Mouse (Mus musculus) splenic B cell, adult 2 months (primary cell): Measurements from ENCODE around the gene Trpm4.

Experiments used
- DNase-seq: peaks from one replicate; pipeline ENCODE4 v3.0.0-alpha.2; 2011; ENCODE audit warnings: low read depth, low spot score
- H3K27me3 ChIP-seq: 2 replicates; pipeline ENCODE4 v1.6.1; 2012; ENCODE audit warnings: mild to moderate bottlenecking, low read length, moderate library complexity, mixed read lengths; ENCODE audit not compliant: control insufficient read depth, poor library complexity, insufficient read depth, severe bottlenecking
- H3K36me3 ChIP-seq: 2 replicates; pipeline ENCODE4 v1.6.1; 2012; ENCODE audit warnings: mild to moderate bottlenecking, low read length, moderate library complexity, mixed read lengths; ENCODE audit not compliant: control insufficient read depth, poor library complexity, insufficient read depth, severe bottlenecking

Gene Trpm4

GRCm38 (mm10) chr7:45333431-45333982, at the start of gene Trpm4:
Gene Trpm4 (minus strand): TSS chr7:45333780.
- H3K36me3 ChIP-seq: no peaks in the 10 kb centered on the region
- peak; percentile 85 for DNase-seq
- H3K27me3 ChIP-seq: no peaks in the 10 kb centered on the region

DNA sequence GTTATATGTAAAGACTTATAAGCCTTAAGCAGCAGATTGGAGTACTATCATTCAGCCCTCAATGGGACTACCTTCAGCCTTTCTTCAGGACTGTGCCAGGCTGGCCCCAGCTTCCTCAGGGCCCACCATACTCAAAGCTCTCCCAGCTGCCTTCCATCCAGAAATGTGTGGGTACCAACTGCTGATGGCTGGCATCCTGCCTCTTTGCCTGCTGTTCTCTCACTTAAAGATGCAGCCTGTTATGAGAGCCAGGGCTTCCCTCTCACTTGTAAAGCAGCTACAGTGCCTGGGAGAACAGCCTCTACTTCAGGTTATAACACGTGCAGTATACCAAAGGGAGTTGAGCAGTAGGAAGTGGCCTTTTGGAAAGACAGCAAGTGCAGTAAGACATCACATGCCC, 42.5 kb upstream of the Trpm4 start:
- peaks cover 25% of the 10 kb centered on the region for H3K36me3 ChIP-seq
- no peak for DNase-seq
- no peaks in the 10 kb centered on the region for H3K27me3 ChIP-seq

DNA sequence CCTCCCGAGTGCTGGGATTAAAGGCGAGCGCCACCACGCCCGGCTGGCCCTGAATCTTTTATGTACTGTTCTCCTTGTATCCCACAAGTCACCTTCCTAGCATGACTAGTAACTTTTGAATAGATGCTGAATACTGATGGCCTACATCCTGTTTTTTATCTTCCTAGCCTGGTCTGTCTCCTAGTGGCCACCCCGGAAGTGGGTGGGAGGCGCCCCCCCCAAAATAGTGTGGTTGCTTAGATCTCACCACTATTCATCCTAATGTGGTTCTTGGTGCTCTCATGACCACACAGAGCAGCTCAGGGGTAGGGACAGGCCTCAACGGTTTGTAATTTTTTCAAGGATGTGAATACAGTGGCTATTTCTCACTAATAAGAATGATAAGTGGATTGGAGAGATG, 41.0 kb upstream of the Trpm4 start:
- no peaks in the 10 kb centered on the region for H3K27me3 ChIP-seq
- peaks cover 16% of the 10 kb centered on the region for H3K36me3 ChIP-seq
- no peak for DNase-seq

DNA sequence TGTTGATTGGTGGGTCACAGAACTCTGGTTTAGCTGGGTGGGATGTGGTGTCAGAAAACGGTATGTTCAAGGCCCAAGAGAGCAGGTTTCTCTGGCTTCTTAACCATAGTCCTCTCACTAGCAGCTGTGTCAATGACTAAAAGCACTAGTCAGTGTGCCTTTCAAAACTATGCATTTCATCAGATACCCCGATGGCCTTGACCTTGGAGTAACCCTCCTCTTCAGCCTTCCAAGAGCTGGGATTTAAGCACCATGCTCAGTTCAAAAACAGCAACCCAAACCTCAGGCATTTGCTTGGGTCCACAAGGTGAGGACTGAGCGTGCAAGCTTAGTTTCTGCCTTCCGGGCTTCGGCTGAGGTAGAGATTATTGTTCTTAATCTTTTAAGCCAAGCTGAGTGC, 38.8 kb upstream of the Trpm4 start:
- Histone ChIP-seq H3K27me3 (no peaks in the 10 kb centered on the region), H3K36me3 (peaks cover 13% of the 10 kb centered on the region)
- no peak for DNase-seq

GRCm38 (mm10) chr7:45370475-45371311, 37.1 kb upstream of the Trpm4 start, which contains the start of gene Lin7b:
Gene Lin7b (minus strand): TSS chr7:45370583.
- Histone ChIP-seq H3K27me3 (no peaks in the 10 kb centered on the region), H3K36me3 (peaks cover 2% of the 10 kb centered on the region; the same call in 1 of the 2 replicates)
- DNase-seq: peak; percentile 93

GRCm38 (mm10) chr7:45369836-45370474, 36.4 kb upstream of the Trpm4 start:
- no peaks in the 10 kb centered on the region for H3K27me3 ChIP-seq
- no peak for DNase-seq
- H3K36me3 ChIP-seq: no peaks in the 10 kb centered on the region

DNA sequence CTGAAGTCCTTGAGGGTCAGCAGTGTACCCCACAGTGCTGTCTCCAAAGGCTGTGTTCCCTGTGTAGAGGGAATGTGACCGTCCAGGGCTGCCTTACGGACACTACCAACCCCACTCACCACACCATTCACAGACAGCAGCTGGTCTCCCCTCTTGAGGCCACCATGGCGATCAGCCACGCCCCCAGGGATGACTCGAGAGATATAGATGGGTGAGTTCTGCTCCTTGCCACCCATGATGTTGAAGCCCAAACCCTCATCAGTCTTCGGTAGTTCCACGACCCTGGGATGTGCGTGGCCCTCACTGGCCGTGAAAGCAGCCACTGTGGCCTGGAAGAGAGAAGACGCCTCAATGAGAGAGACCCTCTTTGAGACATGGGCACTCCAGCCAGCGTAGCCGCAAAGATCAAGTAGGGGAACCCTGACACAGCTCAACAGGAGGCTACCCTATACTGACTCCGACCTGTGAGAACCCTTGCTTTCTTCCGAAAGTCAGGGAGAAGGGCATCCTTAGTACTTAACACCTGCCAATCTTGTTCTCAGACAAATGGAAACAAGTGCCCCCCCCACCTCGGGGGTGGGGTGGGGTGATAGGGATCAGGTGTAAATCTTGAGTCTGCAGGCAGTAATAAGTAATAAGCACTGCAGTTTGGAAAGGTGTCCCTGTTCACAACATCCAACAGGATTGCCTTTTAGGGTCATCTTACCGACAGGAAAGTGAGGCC, 35.6 kb upstream of the Trpm4 start:
- Histone ChIP-seq H3K36me3 (no peaks in the 10 kb centered on the region), H3K27me3 (no peaks in the 10 kb centered on the region)
- DNase-seq: no peak

DNA sequence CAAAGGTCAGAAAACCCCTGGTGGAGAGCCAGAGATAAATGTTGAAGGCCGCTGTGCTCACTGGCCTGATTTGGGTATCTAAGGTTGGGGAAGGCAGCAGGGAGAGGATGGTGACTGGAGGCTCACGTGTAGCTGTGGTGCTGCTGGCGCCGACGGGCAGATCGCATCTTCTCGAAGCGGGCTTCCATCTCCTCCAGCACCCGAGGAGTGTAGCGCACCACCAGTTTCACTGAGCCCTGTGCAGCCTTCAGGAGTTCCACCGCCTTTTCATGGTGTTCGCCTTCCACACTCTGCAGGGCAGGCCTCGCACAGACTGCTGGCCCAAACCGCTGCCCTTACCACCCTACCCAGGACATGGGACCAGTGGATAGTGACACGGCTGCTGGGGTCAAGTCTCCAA, 34.6 kb upstream of the Trpm4 start:
- DNase-seq: no peak
- no peaks in the 10 kb centered on the region for H3K36me3 ChIP-seq

DNA sequence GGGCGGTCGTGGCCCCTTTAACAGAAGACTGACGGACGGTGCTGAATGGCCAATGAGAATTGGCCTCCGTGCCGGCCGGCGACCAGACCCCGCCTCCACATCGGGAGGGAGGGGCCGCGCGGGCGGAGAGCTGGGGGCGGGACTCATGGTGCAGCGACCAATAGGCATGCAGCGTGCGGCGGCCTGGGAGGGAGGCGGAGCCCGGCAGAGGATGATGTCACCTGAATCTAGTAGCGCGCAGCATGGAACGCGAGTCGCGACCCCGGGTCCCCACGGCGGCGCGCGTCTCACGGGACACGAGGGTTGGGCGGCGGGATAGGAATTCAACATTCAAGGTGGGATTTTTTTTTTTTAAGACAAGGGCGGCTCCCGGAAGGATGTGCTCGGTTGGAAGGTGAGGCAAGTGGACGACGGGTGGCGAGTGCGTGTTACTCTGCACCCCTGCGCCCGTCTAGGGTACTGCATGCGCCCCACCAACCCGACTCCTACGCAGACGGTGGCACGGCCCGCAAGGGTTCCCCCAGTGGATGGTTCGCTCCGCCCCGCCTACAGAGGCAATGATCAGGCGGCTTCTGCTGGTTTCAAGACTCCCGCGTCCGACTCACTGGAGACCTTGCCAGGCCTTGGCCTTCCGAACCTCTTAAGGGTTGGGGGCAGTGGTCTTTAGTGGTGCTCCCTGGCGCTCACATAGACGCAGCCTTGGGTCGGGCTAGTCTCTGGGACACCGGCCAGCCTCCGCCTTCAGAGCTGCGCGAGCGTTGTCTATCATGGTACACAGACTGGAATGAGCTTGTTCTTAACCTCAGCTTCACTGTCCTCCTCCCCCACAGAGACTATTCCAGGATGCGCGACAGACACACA, 33.7 kb upstream of the Trpm4 start:
- Histone ChIP-seq H3K27me3 (no peaks in the 10 kb centered on the region), H3K36me3 (no peaks in the 10 kb centered on the region)
- peak; percentile 98 for DNase-seq

More for the DNA sequence above, 34.6 kb upstream of the Trpm4 start:
- H3K27me3 ChIP-seq: no peaks in the 10 kb centered on the region

GRCm38 (mm10) chr7:45366652-45367019, 33.1 kb upstream of the Trpm4 start, which contains the start of gene Ppfia3:
Gene Ppfia3 (minus strand): TSS chr7:45367019.
- no peaks in the 10 kb centered on the region for H3K27me3 ChIP-seq
- no peaks in the 10 kb centered on the region for H3K36me3 ChIP-seq
- DNase-seq: no peak

DNA sequence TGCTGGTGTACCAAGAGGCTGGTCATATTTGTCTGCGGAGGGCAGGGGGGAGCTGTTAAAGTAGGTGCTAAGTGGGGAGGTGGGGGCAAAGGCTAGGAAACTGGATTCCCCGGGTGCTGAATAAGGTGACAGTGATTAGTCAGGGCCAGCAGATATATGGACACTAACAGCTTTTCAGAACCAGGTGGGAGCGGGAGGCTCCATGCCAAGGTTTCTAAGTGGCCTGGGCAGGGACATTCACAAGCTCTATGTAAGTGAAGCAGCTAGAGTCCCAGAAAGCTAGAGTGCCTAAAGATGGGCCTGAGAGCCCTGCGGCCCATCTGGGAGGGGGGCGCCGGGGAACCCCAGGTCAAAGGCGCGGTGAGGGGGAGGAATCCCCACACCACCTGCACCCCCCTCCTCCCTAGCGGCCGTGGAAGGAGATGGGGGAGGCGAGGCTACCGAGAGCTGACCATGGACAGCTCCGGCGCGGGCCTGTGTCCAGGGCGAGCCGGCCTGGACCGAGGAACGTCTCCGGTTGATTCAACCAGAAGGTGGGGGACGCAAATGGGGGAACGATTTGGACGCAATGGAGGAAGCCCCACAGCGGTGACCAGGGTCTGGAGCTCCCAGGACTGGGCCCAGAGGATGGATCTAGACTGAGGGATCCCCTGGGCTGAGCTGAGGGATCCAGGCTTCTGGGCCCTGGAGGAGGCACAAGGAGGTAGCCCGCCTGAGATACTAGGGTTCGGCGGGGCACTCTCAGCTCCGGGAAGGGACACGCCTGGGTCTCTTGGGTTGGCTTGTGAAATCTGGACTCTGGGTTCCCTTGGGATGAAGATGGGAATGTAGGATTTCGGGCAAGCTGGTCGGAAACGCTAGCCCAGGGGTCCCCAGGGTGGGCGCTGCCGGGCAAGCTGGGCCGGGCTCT, 32.4 kb upstream of the Trpm4 start:
- H3K36me3 ChIP-seq: no peaks in the 10 kb centered on the region
- no peak for DNase-seq
- H3K27me3 ChIP-seq: no peaks in the 10 kb centered on the region

DNA sequence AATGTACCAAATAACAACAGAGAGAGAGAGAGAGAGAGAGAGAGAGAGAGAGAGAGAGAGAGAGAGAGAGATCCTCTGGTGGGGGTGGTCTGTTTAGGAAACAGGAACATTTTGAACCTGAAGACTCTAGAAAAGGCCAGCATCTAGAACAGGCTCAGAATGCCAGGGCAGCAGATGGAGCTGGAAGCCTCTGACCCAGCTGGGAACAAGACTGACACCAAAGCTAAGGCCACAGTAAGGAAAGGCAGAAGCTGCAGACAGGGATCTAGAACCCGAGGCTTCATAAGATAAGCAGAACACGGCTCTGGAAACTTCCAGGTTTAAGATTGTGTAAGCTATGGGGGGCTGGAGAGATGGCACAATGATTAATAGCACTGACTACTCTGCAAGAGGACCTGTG, 30.4 kb upstream of the Trpm4 start:
- no peaks in the 10 kb centered on the region for H3K27me3 ChIP-seq
- DNase-seq: no peak
- H3K36me3 ChIP-seq: no peaks in the 10 kb centered on the region

GRCm38 (mm10) chr7:45362801-45363200, 29.2 kb upstream of the Trpm4 start:
- Histone ChIP-seq H3K27me3 (no peaks in the 10 kb centered on the region), H3K36me3 (no peaks in the 10 kb centered on the region)
- peak; percentile 73 for DNase-seq
